In the genomic region with DNA sequence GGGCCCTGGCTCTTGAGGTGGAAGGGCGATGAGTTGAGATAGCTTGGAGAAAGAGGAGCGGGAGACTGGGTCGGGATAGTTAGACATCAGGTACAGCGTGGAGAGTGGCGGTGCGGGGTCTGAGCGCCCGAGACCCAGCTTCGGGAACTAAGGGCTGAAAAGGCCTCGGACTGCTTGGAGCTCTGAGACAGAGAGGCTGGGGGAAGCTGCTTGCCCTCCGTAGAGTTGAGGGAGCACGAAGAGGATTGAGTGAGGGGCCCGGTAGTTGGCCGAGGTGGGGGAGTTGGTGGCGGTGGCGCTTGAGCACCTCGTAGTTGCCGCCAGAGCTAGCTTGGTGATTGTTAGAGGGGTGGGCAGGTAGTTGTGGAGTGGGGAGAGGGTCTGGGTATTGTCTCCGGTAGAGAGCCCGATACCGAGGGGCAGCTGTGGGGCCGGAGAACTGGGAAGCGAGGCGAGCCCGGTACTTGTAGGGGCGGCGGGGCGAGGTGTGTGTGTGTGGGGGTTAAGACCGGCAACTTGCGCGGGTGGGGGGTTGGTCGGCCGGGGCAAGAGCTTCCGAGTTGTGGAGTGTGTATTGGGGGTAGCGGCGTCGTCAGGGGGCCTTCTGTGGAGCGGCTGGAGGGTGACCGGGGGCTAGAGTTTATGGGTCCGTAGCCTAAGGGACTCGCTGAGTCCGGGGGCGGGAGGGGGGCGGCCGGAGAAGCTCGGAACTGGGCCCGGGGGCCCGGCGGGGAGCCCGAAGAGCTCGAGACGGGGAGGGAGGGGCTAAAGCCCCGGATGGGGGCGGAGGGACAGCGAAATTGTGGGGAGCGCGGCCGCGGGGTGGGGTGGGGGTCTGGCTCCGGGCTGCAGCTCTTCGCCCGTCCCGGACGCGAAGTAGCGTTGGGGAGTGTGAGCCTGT, we compare ENCODE assay signal across 1 mouse cellular context.
A peak's percentile ranks its signal among the peaks of the same experiment; 100 is the strongest.
TF ChIP-seq lines count a peak whose summit lies in the region.

No protein-coding gene starts in this region.

TF ChIP-seq in MEL, 35 proteins besides CTCF, POLR2A, EP300 and RAD21:
- TF ChIP-seq ZMIZ1 (IDR thresholded peaks at IDR 0.05; ENCODE audit: low read depth, low read length) (peak; percentile 29; the same call in 1 of the 2 replicates), JUND (IDR thresholded peaks at IDR 0.05; ENCODE audit: low read depth, low read length) (no peak), SIN3A (IDR thresholded peaks at IDR 0.05; ENCODE audit: low read length) (0 out of 2 replicates have a peak, but pooled peaks have one; percentile 18), KAT2A (conservative IDR thresholded peaks at IDR 0.05; ENCODE audit: low read depth, low read length) (no peak), UBTF (IDR thresholded peaks at IDR 0.05; ENCODE audit: borderline replicate concordance, insufficient read depth, low read depth, low read length) (no peak), CHD2 (IDR thresholded peaks at IDR 0.05; ENCODE audit: low read length) (no peak), NELFE (IDR thresholded peaks at IDR 0.05; ENCODE audit: low read depth, low read length) (no peak), MEF2A (IDR thresholded peaks at IDR 0.05; ENCODE audit: extremely low read depth, insufficient replicate concordance, low read depth, low read length, poor library complexity, severe bottlenecking) (no peak), ZKSCAN1 (IDR thresholded peaks at IDR 0.05; ENCODE audit: low read depth, low read length) (no peak), ETS1 (IDR thresholded peaks at IDR 0.05; ENCODE audit: low read depth, low read length) (0 out of 2 replicates have a peak, but pooled peaks have one; percentile 31), HCFC1 (IDR thresholded peaks at IDR 0.05; ENCODE audit: low read depth, low read length) (peak; percentile 38), E2F4 (IDR thresholded peaks at IDR 0.05; ENCODE audit: borderline replicate concordance, low read depth, low read length) (no peak), TCF12 (IDR thresholded peaks at IDR 0.05; ENCODE audit: low read depth, low read length) (0 out of 2 replicates have a peak, but pooled peaks have one; percentile 1), MAX (IDR thresholded peaks at IDR 0.05; ENCODE audit: low read length) (no peak), POLR2AphosphoS2 (IDR thresholded peaks at IDR 0.05; ENCODE audit: low read length) (no peak), RCOR1 (IDR thresholded peaks at IDR 0.05; ENCODE audit: low read depth, low read length) (no peak), TBP (IDR thresholded peaks at IDR 0.05; ENCODE audit: low read depth, low read length) (no peak), MYC (IDR thresholded peaks at IDR 0.05; ENCODE audit: low read depth, low read length) (no peak)
